Mouse (Mus musculus) forebrain, embryonic 11.5 days (tissue): ENCODE measurements around the gene Kif3c. TPM values are rescaled to one million over a fixed set of nuclear protein-coding genes. Genes with fewer than 3 reads are reported as not detected.
A peak's percentile ranks its signal among the peaks of the same experiment; 100 is the strongest.

Experiments used
- ATAC-seq: fragments of 200-750 bp; cut with Nextera tagmentation; replicated peaks from 2 replicates; pipeline ENCODE4 v1.8.0; 2017; ENCODE audit warnings: moderate TSS enrichment; ENCODE audit not compliant: low FRiP score
- DNase-seq: peaks from one replicate; pipeline ENCODE4 v3.0.0-alpha.2; 2017; ENCODE audit warnings: low spot score
- H3K27ac ChIP-seq: fragments of 300-500 bp; sonication (generic); 2 replicates; pipeline ENCODE4 v1.5.1; 2014; ENCODE audit warnings: low read depth, low read length
- H3K27me3 ChIP-seq: fragments of 300-500 bp; sonication (generic); 2 replicates; pipeline ENCODE4 v1.6.1; 2014; ENCODE audit warnings: mild to moderate bottlenecking, low read length, mixed read lengths; ENCODE audit not compliant: control insufficient read depth, insufficient read depth
- H3K36me3 ChIP-seq: fragments of 300-500 bp; sonication (generic); 2 replicates; pipeline ENCODE4 v1.6.1; 2014; ENCODE audit warnings: mild to moderate bottlenecking, low read length, moderate library complexity, mixed read lengths; ENCODE audit not compliant: control insufficient read depth, insufficient read depth
- H3K4me1 ChIP-seq: fragments of 300-500 bp; sonication (generic); replicated peaks from 2 replicates; pipeline ENCODE4 v1.6.1; 2014; ENCODE audit warnings: low read length, mixed read lengths; ENCODE audit not compliant: control insufficient read depth, insufficient read depth
- H3K4me2 ChIP-seq: fragments of 300-500 bp; sonication (generic); 2 replicates; pipeline ENCODE4 v1.6.1; 2014; ENCODE audit warnings: low read depth, mild to moderate bottlenecking, low read length, moderate library complexity, mixed read lengths; ENCODE audit not compliant: severe bottlenecking
- H3K4me3 ChIP-seq: fragments of 300-500 bp; sonication (generic); 2 replicates; pipeline ENCODE4 v1.5.1; 2014; ENCODE audit warnings: low read depth, low read length
- H3K9ac ChIP-seq: fragments of 300-500 bp; sonication (generic); 2 replicates; pipeline ENCODE4 v1.6.1; 2014; ENCODE audit warnings: low read length
- H3K9me3 ChIP-seq: fragments of 300-500 bp; sonication (generic); 2 replicates; pipeline ENCODE4 v1.6.1; 2016; ENCODE audit warnings: low read length, mixed read lengths; ENCODE audit not compliant: control insufficient read depth
- WGBS: fragments of 180-500 bp; shearing (Covaris S2); extraction: QIAGEN DNeasy Blood & Tissue Kit; methylation state at CpG from one replicate; pipeline ENCODE4 v1.1.7; 2014; 5-methylcytosine and 5-hydroxymethylcytosine counted together
- polyA plus RNA-seq: library from polyadenylated mRNA; unstranded; fragments of >200 nt; fragmentation: Nextera tagmentation; extraction: Ambion mirVana; gene quantifications from 2 replicates; pipeline ENCODE4 v1.2.1, GENCODE M21; 2014

Kif3c gene
- polyA plus RNA-seq, 1 experiment from 2014 or later: 31.2 TPM

DNA sequence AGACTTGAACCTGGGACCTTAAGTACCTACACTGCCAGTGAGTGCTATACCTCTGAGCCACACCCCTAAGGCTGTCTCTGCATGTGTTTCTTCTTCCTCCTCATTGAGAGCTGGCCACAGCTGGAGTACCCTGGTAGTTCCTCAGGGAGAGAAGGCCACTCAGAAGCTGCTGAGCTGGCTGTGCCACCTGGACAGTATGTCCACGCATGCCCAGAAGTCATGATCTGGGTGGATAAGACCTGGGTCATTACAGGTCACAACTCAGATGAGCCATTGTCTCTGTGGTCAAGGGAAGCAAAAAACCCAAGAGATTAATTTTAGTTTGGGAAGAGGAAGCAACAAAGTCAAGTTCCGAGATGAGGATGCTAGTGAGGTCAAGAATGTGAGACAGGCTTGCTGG lies 20.8 kb upstream of the Kif3c start:
- Histone ChIP-seq H3K9me3 (no peaks in the 10 kb centered on the region; the same call in 1 of the 2 replicates), H3K27me3 (no peaks in the 10 kb centered on the region), H3K4me1 (no peaks in the 10 kb centered on the region), H3K4me2 (no peak overlapping the region), H3K36me3 (no peaks in the 10 kb centered on the region), H3K9ac (no peak overlapping the region), H3K27ac (no peak overlapping the region), H3K4me3 (no peak overlapping the region)
- no peak for ATAC-seq
- 90% methylated on average over 2 of the region's 2 CpGs for WGBS
- DNase-seq: no peak

DNA sequence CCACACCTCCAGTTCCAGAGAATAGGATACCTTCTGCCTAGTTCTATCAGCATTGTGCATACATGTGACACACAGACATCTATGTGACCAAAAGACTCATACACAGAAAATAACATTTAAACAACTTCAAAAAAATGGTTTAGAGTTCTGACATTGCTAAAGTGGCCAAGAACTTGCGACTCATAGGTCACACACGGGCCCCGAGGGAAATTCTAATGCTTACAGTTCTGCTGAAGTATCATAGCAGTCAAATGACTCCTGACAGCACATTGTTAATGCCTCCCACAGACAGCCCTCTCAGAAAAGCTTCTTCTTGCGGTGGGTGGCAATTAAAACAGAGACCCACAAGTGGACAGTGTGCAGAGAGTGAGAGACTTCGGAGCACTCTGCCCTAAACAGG lies 19.9 kb upstream of the Kif3c start:
- Histone ChIP-seq H3K4me1 (no peaks in the 10 kb centered on the region), H3K9me3 (no peaks in the 10 kb centered on the region; the same call in 1 of the 2 replicates), H3K9ac (no peak overlapping the region), H3K36me3 (no peaks in the 10 kb centered on the region), H3K27me3 (no peaks in the 10 kb centered on the region), H3K27ac (no peak overlapping the region), H3K4me3 (no peak overlapping the region), H3K4me2 (no peak overlapping the region)
- ATAC-seq: no peak
- 88% methylated on average over 5 of the region's 5 CpGs for WGBS
- no peak for DNase-seq

DNA sequence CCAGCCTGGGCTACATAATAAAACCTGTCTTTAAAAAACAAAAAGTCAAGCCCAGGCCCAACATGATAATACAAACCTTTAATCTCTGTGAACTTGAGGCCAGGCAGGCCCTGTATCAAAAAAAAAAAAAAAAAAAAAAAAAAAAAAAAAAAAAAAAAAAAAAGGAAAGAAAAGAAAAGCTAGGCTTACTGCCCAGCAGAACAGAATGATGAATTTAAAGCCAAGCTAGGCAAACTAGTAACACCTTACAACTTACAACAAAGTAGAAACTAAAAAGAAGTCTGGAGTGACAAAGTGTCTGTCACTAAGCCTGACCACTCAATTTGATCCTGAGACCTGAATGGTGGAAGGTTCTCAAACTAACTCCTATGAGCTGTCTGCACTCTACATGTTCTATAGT lies 17.2 kb upstream of the Kif3c start:
- no peak overlapping the region for H3K27ac ChIP-seq
- ATAC-seq (no peak), DNase-seq (no peak)
- H3K36me3 ChIP-seq: no peaks in the 10 kb centered on the region
- H3K27me3 ChIP-seq: no peaks in the 10 kb centered on the region
- no peak overlapping the region for H3K9ac ChIP-seq
- no peaks in the 10 kb centered on the region for H3K4me1 ChIP-seq
- H3K4me2 ChIP-seq: no peak overlapping the region
- no peak overlapping the region for H3K4me3 ChIP-seq
- H3K9me3 ChIP-seq: no peaks in the 10 kb centered on the region

DNA sequence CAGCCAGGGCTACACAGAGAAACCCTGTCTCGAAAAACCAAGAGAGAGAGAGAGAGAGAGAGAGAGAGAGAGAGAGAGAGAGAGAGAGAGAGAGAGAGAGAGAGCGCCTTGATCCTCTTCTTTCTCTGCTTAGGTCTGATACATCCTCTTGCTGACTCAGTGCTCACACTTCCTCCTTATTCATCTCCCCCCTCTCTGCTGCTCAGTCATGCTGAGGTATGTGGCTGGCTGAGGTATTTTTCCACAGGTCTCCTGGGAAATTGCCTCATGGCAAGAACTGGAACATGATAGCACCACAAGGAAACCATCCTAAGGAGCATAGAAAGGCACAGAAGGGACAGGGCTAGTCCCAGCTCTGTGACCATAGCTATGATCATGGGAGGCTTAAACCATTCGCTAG lies 15.5 kb upstream of the Kif3c start:
- Histone ChIP-seq H3K9me3 (no peaks in the 10 kb centered on the region), H3K27ac (no peak overlapping the region), H3K36me3 (no peaks in the 10 kb centered on the region), H3K4me2 (no peak overlapping the region), H3K9ac (no peak overlapping the region), H3K4me3 (no peak overlapping the region), H3K4me1 (no peaks in the 10 kb centered on the region), H3K27me3 (no peaks in the 10 kb centered on the region)
- DNase-seq (no peak), ATAC-seq (no peak)
- WGBS: 60% methylated on average over 2 of the region's 3 CpGs

DNA sequence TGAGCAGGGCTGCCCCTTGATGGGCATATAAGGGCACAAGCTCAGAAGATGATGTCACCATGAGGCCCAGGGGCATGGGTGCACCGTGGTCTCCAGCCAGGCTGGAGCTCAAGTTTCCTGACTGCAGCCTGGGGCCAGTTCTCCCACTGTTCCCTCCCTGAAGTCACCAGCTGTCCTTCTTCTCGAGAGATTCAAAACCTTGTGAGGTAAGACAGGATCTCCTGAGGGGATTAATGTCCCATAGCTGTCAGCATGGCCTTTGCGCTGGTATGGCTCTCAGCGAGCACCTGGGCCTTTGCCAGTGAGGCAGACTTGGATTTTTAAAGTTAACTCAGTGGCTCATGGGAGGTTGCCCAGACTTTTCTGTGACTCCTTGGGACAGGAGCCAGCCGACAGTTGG lies 14.8 kb upstream of the Kif3c start:
- Histone ChIP-seq H3K9me3 (no peaks in the 10 kb centered on the region), H3K4me1 (no peaks in the 10 kb centered on the region), H3K4me3 (no peak overlapping the region), H3K4me2 (no peak overlapping the region), H3K36me3 (no peaks in the 10 kb centered on the region), H3K9ac (no peak overlapping the region), H3K27ac (no peak overlapping the region), H3K27me3 (no peaks in the 10 kb centered on the region)
- DNase-seq (no peak), ATAC-seq (no peak)
- WGBS: 72% methylated on average over 5 of the region's 5 CpGs

DNA sequence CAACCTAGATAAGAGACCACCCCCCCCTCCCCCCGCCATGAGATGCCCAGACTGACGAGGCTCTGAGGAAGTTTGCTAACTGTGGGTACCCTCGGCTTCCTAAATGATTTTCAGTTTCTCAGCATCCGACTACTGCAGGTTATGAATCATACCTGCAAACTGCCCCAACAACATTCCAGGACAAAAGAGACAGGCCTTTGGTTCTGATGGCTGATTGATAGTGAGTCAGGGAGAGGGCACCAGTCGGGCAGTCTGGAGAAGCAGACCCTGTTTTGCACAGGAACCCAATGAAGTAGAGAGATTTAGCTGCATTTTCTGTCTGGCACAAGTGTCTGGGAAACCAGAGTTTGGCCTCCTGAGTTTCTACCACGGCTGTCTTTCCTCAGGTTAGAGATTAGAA lies 12.7 kb upstream of the Kif3c start:
- Histone ChIP-seq H3K4me3 (no peak overlapping the region), H3K27ac (no peak overlapping the region), H3K4me1 (no peaks in the 10 kb centered on the region), H3K9ac (no peak overlapping the region), H3K9me3 (no peaks in the 10 kb centered on the region), H3K27me3 (no peaks in the 10 kb centered on the region), H3K4me2 (no peak overlapping the region), H3K36me3 (no peaks in the 10 kb centered on the region)
- DNase-seq (no peak), ATAC-seq (no peak)
- WGBS: 85% methylated on average over 6 of the region's 6 CpGs

DNA sequence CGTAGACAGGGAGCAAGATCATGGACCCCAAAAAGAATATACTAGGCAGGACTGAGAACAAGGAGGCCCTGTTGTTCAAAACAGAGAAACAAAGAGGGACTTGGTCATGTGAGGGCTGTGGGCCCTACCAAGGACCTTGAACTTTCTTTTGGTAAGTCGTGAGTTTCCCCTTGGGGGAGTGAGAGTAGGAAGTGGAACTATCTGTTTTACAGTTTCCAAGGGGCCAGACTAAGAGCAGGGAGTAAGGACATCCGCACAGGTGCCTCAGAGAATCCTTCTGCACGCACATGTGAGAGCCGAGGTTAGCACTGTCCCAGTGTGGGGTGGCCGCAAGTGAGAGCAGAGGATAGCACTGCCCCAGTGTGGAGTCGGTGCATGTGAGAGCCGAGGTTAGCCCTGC lies 9.9 kb upstream of the Kif3c start:
- DNase-seq: no peak
- no peaks in the 10 kb centered on the region for H3K27me3 ChIP-seq
- H3K4me2 ChIP-seq: no peak overlapping the region
- no peak overlapping the region for H3K9ac ChIP-seq
- H3K36me3 ChIP-seq: no peaks in the 10 kb centered on the region
- no peak for ATAC-seq
- H3K9me3 ChIP-seq: no peaks in the 10 kb centered on the region
- WGBS: 90% methylated on average over 8 of the region's 8 CpGs
- H3K27ac ChIP-seq: no peak overlapping the region
- H3K4me3 ChIP-seq: no peak overlapping the region
- no peaks in the 10 kb centered on the region for H3K4me1 ChIP-seq

DNA sequence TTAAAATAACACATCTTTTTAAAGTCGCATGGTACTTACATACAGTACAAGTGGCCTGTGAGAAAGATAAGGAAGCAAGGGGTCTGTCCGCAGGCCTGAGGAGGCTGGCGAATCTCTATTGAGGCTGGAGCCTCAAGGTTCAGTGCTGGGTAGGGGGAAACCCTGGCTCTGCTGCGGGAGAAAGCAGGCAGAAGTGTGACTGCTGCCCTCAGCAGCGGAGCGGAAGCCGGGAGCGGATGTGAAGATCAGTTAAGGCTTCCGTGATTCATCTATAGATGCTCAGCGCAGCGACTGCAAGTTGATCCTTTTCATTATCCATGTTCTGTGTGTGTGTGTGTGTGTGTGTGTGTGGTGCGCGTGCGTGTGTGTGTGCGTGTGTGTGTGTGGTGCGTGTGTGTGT lies 8.1 kb upstream of the Kif3c start:
- Histone ChIP-seq H3K4me3 (no peak overlapping the region), H3K27me3 (no peaks in the 10 kb centered on the region), H3K9ac (no peak overlapping the region), H3K4me2 (no peak overlapping the region), H3K4me1 (no peaks in the 10 kb centered on the region), H3K9me3 (no peaks in the 10 kb centered on the region), H3K27ac (no peak overlapping the region), H3K36me3 (no peaks in the 10 kb centered on the region)
- ATAC-seq: no peak
- DNase-seq: no peak
- WGBS: 73% methylated on average over 16 of the region's 16 CpGs

DNA sequence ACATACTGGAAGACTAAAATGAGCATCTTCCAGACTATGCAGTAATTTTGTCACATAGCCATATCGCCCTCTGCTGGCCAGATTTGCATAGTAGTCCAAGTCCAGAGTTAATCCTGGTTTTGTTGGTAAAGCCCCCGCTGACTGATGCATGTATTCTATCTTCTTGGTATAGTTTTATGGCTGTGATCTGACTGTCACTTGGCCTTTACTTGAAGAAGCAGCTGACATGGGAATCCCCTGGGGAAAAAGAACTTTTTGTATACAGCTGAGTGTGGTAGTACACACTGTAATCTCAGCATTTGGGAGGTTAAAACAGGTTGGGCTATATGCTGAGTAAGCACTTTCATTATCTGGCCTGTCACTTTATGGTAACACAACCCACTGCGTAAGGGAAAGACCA lies 5.6 kb upstream of the Kif3c start:
- peak; percentile 40; the same call in 1 of the 2 replicates for ATAC-seq
- no peak overlapping the region for H3K9ac ChIP-seq
- 32% methylated on average over 3 of the region's 3 CpGs for WGBS
- no peaks in the 10 kb centered on the region for H3K27me3 ChIP-seq
- no peaks in the 10 kb centered on the region for H3K9me3 ChIP-seq
- H3K27ac ChIP-seq: no peak overlapping the region
- H3K4me1 ChIP-seq: no peaks in the 10 kb centered on the region
- H3K36me3 ChIP-seq: no peaks in the 10 kb centered on the region
- H3K4me2 ChIP-seq: no peak overlapping the region
- no peak overlapping the region for H3K4me3 ChIP-seq
- DNase-seq: peak; percentile 82
